Mouse (Mus musculus) small intestine, adult 2 months (tissue): ENCODE data around the gene Uprt. TPM values are rescaled to one million over a fixed set of nuclear protein-coding genes. Genes with fewer than 3 reads are reported as not detected.

Experiments used
- H3K27ac ChIP-seq: fragments of 200-500 bp; 2 replicates; pipeline ENCODE4 v1.5.1; 2012; ENCODE audit warnings: low read depth, low read length, control low read depth, inconsistent platforms; ENCODE audit not compliant: insufficient read depth
- H3K27me3 ChIP-seq: fragments of 200-500 bp; 2 replicates; pipeline ENCODE4 v1.6.1; 2012; ENCODE audit warnings: mild to moderate bottlenecking, moderate library complexity, low read length, inconsistent platforms; ENCODE audit not compliant: control insufficient read depth, insufficient read depth
- H3K36me3 ChIP-seq: fragments of 200-500 bp; 2 replicates; pipeline ENCODE4 v1.6.1; 2012; ENCODE audit warnings: mild to moderate bottlenecking, low read length, control low read depth, inconsistent platforms; ENCODE audit not compliant: control insufficient read depth, insufficient read depth
- H3K4me1 ChIP-seq: fragments of 200-500 bp; 2 replicates; pipeline ENCODE4 v1.6.1; 2012; ENCODE audit warnings: low read length, inconsistent platforms, mixed read lengths; ENCODE audit not compliant: control insufficient read depth, insufficient read depth, insufficient read length
- H3K4me3 ChIP-seq: fragments of 200-500 bp; 2 replicates; pipeline ENCODE4 v1.5.1; 2012; ENCODE audit warnings: low read depth, mild to moderate bottlenecking, control low read depth, inconsistent platforms, low read length, moderate library complexity
- CTCF ChIP-seq: fragments of 200-500 bp; IDR thresholded peaks from 2 replicates; pipeline ENCODE4 v1.5.1; 2012; ENCODE audit warnings: low read depth, mild to moderate bottlenecking, control low read depth, inconsistent platforms, low read length, moderate library complexity, mixed read lengths; ENCODE audit not compliant: insufficient replicate concordance, insufficient read length; ENCODE audit errors: extremely low read depth
- POLR2A ChIP-seq: fragments of 200-500 bp; IDR thresholded peaks from 2 replicates; pipeline ENCODE4 v1.6.1; 2012; ENCODE audit warnings: low read depth, mild to moderate bottlenecking, control low read depth, inconsistent platforms, low read length, moderate library complexity
- WGBS: fragments of 180-500 bp; shearing (Covaris S2); methylation state at CpG from one replicate; pipeline ENCODE4 v1.1.7; 2018; 5-methylcytosine and 5-hydroxymethylcytosine counted together
- polyA plus RNA-seq: library from polyadenylated mRNA; depleted of rRNA; stranded (reverse); fragments of >200 nt; gene quantifications from 2 replicates; pipeline ENCODE4 v1.2.3, GENCODE M21; 2012; rRNA removed

Uprt gene
- polyA plus RNA-seq, 1 experiment, result 4.1 TPM

DNA sequence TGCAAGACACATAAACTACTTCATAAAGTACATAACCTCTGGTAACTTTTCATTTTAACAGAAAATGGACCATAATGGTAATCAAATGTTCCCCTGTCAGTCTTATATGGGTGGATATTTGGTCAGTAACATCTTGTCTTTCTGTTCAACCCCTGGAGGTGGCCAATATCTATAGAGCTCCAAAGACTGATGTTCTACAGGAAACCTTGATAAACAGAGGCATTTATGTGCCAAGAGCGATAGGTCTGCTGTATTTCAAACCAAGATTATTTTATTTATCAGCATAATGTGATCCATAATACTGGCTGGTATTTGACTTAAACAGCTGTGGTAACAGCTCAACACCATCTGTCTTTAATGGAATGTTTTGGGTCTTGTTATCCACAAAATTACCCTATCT is 62.7 kb downstream of the Uprt start:
- H3K36me3 ChIP-seq, result no peaks in the 10 kb centered on the region
- 100% methylated on average over 1 of the region's 1 CpGs for whole genome bisulfite sequencing
- no peak overlapping the region for H3K27ac ChIP-seq
- H3K27me3 ChIP-seq, result no peaks in the 10 kb centered on the region
- TF ChIP-seq POLR2A (no peak), CTCF (no peak)
- H3K4me1 ChIP-seq, result no peaks in the 10 kb centered on the region
- no peak overlapping the region for H3K4me3 ChIP-seq

Other genes with a start within 250 kb of the Uprt start
- gene Abcb7, start 69.0 kb upstream of the Uprt start, polyA plus RNA-seq, result 2.4 and 3.1 TPM in 2 replicates
- 0.19 and 0.38 TPM in 2 replicates for gene Zdhhc15, start 188.2 kb downstream of the Uprt start, polyA plus RNA-seq